Mouse (Mus musculus): ENCODE data around the gene Mta3.

GRCm38 (mm10) chr17:83741243-83741642 is 35.3 kb downstream of the Mta3 start:
- TF ChIP-seq CTCF (IDR thresholded peaks at IDR 0.05; ENCODE audit: extremely low read depth, insufficient read length, insufficient replicate concordance, low read depth, low read length) (no peak), POLR2A (IDR thresholded peaks at IDR 0.05; ENCODE audit: low read depth, low read length) (no peak)
